Mouse (Mus musculus): Measurements from ENCODE around the gene Abcf1. TPM values are rescaled to one million over a fixed set of nuclear protein-coding genes. Genes with fewer than 3 reads are reported as not detected.

Abcf1 gene
- polyA plus RNA-seq, 1 experiment from 2014 or later = 93.8 TPM

DNA sequence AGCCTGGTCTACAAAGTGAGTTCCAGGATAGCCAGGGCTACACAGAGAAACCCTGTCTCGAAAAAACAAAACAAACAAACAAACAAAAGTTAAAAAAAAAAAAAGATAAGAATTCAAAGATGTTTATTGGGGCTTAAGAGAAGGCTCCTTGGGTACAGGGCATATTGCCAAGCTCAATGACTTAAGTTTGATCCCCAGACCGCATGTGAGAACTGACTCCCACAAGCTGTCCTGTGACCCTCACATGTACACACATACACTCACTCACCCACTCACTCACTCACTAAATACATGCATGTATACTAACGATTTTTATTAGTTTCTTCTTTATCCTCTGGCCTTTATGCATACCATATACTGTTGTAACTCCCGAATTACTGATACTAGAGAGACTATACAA is 30.8 kb upstream of the Abcf1 start:
- no peak overlapping the region for H3K9ac ChIP-seq (ENCODE audit: low read depth, low read length)
- no peaks in the 10 kb centered on the region for H3K36me3 ChIP-seq (ENCODE audit: control insufficient read depth, insufficient read depth, low read length)
- no peak overlapping the region for H3K27ac ChIP-seq (ENCODE audit: low read length)
- H3K4me1 ChIP-seq (ENCODE audit: control insufficient read depth, insufficient read depth, low read length) = peaks cover 19% of the 10 kb centered on the region
- H3K4me3 ChIP-seq (ENCODE audit: low read depth, low read length) = no peak overlapping the region
- ATAC-seq = no peak
- no peak overlapping the region for H3K4me2 ChIP-seq (ENCODE audit: low read length)
- H3K9me3 ChIP-seq (replicated peaks; ENCODE audit: control insufficient read depth, low read length, poor library complexity, severe bottlenecking) = no peaks in the 10 kb centered on the region
- 92% methylated on average over 4 of the region's 4 CpGs for whole genome bisulfite sequencing
- no peaks in the 10 kb centered on the region for H3K27me3 ChIP-seq (ENCODE audit: control insufficient read depth, insufficient read depth, low read depth, low read length)

GRCm38 (mm10) chr17:35999356-35999755 is 29.8 kb upstream of the Abcf1 start:
- H3K9ac ChIP-seq (ENCODE audit: low read depth, low read length) = no peak overlapping the region

DNA sequence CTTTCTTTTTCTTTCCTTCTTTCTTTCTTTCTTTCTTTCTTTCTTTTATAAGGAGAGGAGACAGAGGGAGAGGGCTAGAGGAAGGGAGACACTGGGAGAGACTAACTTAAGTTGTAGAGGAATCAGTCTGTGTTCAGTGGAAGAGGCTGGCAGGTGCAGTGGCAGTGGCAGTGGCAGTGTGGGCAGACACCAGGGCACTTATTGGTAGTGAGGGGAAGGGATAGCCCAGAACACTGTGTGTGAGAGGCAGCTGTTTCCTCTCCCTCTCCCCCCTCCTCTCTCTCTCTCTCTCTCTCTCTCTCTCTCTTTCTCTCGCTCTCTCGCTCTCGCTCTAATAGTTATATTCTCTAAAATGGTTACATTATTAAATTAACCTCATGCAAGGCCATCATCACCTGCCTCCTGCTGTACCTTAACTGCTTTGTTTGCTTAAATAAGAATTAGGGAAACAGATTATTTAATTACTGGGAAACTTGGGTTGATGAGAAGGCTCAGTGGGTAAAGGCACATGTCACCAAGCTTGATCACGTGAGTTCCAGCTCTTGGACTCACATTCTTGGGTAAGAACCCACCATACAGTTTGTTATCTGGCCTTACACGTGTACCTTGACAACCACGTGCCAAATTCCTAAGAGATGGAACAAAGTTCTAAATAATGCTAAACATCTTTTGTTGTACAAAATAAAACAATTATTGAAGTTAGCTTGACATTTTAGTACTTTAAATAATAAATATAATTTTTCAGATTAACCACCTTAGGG is 29.2 kb upstream of the Abcf1 start:
- ATAC-seq = no peak
- WGBS = 88% methylated on average over 6 of the region's 6 CpGs
- Histone ChIP-seq H3K36me3 (ENCODE audit: control insufficient read depth, insufficient read depth, low read length) (no peaks in the 10 kb centered on the region), H3K9ac (ENCODE audit: low read depth, low read length) (no peak overlapping the region), H3K9me3 (replicated peaks; ENCODE audit: control insufficient read depth, low read length, poor library complexity, severe bottlenecking) (no peaks in the 10 kb centered on the region), H3K4me2 (ENCODE audit: low read length) (no peak overlapping the region), H3K27me3 (ENCODE audit: control insufficient read depth, insufficient read depth, low read depth, low read length) (no peaks in the 10 kb centered on the region), H3K4me3 (ENCODE audit: low read depth, low read length) (no peak overlapping the region), H3K27ac (ENCODE audit: low read length) (no peak overlapping the region), H3K4me1 (ENCODE audit: control insufficient read depth, insufficient read depth, low read length) (peaks cover 19% of the 10 kb centered on the region)

More at GRCm38 (mm10) chr17:35999356-35999755, 29.8 kb upstream of the Abcf1 start:
- no peak overlapping the region for H3K4me3 ChIP-seq (ENCODE audit: low read depth, low read length)
- no peaks in the 10 kb centered on the region for H3K9me3 ChIP-seq (replicated peaks; ENCODE audit: control insufficient read depth, low read length, poor library complexity, severe bottlenecking)
- H3K4me2 ChIP-seq (ENCODE audit: low read length) = no peak overlapping the region
- no peaks in the 10 kb centered on the region for H3K36me3 ChIP-seq (ENCODE audit: control insufficient read depth, insufficient read depth, low read length)
- H3K27me3 ChIP-seq (ENCODE audit: control insufficient read depth, insufficient read depth, low read depth, low read length) = no peaks in the 10 kb centered on the region
- H3K4me1 ChIP-seq (ENCODE audit: control insufficient read depth, insufficient read depth, low read length) = peaks cover 19% of the 10 kb centered on the region
- ATAC-seq = no peak
- 92% methylated on average over 7 of the region's 7 CpGs for WGBS
- no peak overlapping the region for H3K27ac ChIP-seq (ENCODE audit: low read length)

DNA sequence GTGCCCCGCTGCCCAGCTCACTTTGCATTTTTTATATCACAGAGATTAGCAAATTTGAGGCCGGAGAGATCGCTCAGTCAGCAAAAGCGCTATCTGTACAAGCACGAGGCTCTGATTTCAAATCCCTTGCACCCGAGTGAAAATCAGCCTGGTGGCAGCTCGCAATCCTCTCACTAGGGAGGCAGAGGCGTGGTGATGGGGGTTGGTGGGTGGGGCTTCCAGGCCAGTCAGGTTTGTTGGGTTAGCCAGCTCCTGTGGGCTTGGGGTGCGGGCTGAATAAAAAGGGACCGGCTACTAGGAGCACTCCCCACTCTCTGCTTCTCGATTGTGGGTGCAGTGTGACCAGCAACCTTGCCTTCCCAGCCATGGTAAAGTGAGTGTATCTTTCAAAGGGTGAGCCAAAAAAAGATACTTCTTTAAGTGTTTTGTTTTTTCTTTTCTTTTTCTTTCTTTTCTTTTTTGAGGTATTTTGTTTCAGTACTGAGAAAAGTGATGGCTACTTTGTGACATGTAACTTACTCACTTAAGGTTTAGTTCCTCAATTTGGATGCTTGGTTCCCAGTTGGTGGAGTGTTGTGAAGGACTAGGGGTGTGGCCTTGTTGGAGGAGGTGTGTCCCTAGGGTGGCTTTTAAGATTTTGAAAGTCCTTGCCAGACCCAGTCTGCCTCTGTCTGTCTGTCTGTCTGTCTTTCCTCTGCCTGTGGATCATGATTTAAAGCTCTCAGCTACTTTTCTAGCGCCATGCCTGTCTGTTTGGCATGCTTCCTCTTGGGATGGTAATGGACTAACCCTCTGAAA is 28.4 kb upstream of the Abcf1 start:
- no peak overlapping the region for H3K27ac ChIP-seq (ENCODE audit: low read length)
- H3K9ac ChIP-seq (ENCODE audit: low read depth, low read length) = no peak overlapping the region
- H3K27me3 ChIP-seq (ENCODE audit: control insufficient read depth, insufficient read depth, low read depth, low read length) = no peaks in the 10 kb centered on the region
- peaks cover 19% of the 10 kb centered on the region for H3K4me1 ChIP-seq (ENCODE audit: control insufficient read depth, insufficient read depth, low read length)
- no peaks in the 10 kb centered on the region for H3K9me3 ChIP-seq (replicated peaks; ENCODE audit: control insufficient read depth, low read length, poor library complexity, severe bottlenecking)
- no peaks in the 10 kb centered on the region for H3K36me3 ChIP-seq (ENCODE audit: control insufficient read depth, insufficient read depth, low read length)
- H3K4me3 ChIP-seq (ENCODE audit: low read depth, low read length) = no peak overlapping the region
- H3K4me2 ChIP-seq (ENCODE audit: low read length) = no peak overlapping the region
- WGBS = 46% methylated on average over 12 of the region's 12 CpGs
- no peak for ATAC-seq

- Histone ChIP-seq H3K9ac (ENCODE audit: low read depth, low read length) (peak overlapping the region; percentile 28; the same call in 1 of the 2 replicates), H3K27ac (ENCODE audit: low read length) (no peak overlapping the region), H3K4me1 (ENCODE audit: control insufficient read depth, insufficient read depth, low read length) (peaks cover 19% of the 10 kb centered on the region), H3K4me2 (ENCODE audit: low read length) (peak overlapping the region; percentile 10; the same call in 1 of the 2 replicates), H3K27me3 (ENCODE audit: control insufficient read depth, insufficient read depth, low read depth, low read length) (no peaks in the 10 kb centered on the region), H3K9me3 (replicated peaks; ENCODE audit: control insufficient read depth, low read length, poor library complexity, severe bottlenecking) (no peaks in the 10 kb centered on the region), H3K4me3 (ENCODE audit: low read depth, low read length) (no peak overlapping the region; the same call in 1 of the 2 replicates), H3K36me3 (ENCODE audit: control insufficient read depth, insufficient read depth, low read length) (no peaks in the 10 kb centered on the region)
- WGBS = 1% methylated on average over 11 of the region's 11 CpGs
- ATAC-seq = peak; percentile 61
These were observed 27.4 kb upstream of the Abcf1 start for GRCm38 (mm10) chr17:35996949-35997348.

- Histone ChIP-seq H3K27me3 (ENCODE audit: control insufficient read depth, insufficient read depth, low read depth, low read length) (no peaks in the 10 kb centered on the region), H3K4me1 (ENCODE audit: control insufficient read depth, insufficient read depth, low read length) (peaks cover 19% of the 10 kb centered on the region), H3K9ac (ENCODE audit: low read depth, low read length) (peak overlapping the region; percentile 60), H3K36me3 (ENCODE audit: control insufficient read depth, insufficient read depth, low read length) (no peaks in the 10 kb centered on the region), H3K27ac (ENCODE audit: low read length) (peak overlapping the region; percentile 80; the same call in 1 of the 2 replicates), H3K4me2 (ENCODE audit: low read length) (peak overlapping the region; percentile 69), H3K4me3 (ENCODE audit: low read depth, low read length) (peak overlapping the region; percentile 55), H3K9me3 (replicated peaks; ENCODE audit: control insufficient read depth, low read length, poor library complexity, severe bottlenecking) (no peaks in the 10 kb centered on the region)
- WGBS = 6% methylated on average over 14 of the region's 14 CpGs
- no peak for ATAC-seq
These were observed 25.3 kb upstream of the Abcf1 start for GRCm38 (mm10) chr17:35994879-35995240.

DNA sequence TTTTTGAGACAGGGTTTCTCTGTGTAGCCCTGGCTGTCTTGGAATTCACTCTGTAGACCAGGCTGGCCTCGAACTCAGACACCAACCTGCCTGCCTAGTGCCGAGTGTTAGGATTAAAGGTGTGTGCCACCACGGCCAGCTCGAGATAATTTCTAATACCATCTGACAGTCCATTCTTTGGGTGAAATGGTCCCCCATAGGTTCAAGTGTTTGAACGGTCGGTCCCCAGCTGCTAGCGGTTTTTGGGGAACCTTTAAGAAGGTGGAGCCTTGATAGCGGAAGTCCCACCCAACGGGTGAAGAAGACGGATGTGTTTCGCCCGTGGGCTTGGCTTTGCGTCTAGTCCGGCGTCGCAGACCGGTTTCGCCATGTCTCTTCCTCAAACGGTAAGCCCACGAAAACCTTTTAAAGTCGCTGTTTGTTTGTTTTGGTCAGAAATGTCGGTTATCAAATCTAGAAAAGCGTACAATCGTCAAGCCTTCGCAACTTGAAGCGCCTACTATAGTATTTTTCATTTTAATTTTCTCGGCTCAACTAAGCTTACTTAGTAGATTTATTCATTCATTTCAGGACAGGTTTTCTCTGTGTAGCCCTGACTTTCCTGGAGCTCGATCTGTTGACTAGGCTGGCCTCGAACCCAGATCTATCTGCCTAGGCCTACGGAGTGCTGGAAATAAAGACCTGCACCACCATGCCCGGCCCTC is 24.8 kb upstream of the Abcf1 start:
- Histone ChIP-seq H3K4me2 (ENCODE audit: low read length) (peak overlapping the region; percentile 69), H3K4me3 (ENCODE audit: low read depth, low read length) (peak overlapping the region; percentile 55), H3K9me3 (replicated peaks; ENCODE audit: control insufficient read depth, low read length, poor library complexity, severe bottlenecking) (no peaks in the 10 kb centered on the region), H3K4me1 (ENCODE audit: control insufficient read depth, insufficient read depth, low read length) (peaks cover 19% of the 10 kb centered on the region), H3K27ac (ENCODE audit: low read length) (peak overlapping the region; percentile 80), H3K9ac (ENCODE audit: low read depth, low read length) (peak overlapping the region; percentile 60), H3K27me3 (ENCODE audit: control insufficient read depth, insufficient read depth, low read depth, low read length) (no peaks in the 10 kb centered on the region), H3K36me3 (ENCODE audit: control insufficient read depth, insufficient read depth, low read length) (peaks cover 2% of the 10 kb centered on the region; the same call in 1 of the 2 replicates)
- peak; percentile 81 for ATAC-seq
- WGBS = 2% methylated on average over 31 of the region's 31 CpGs

DNA sequence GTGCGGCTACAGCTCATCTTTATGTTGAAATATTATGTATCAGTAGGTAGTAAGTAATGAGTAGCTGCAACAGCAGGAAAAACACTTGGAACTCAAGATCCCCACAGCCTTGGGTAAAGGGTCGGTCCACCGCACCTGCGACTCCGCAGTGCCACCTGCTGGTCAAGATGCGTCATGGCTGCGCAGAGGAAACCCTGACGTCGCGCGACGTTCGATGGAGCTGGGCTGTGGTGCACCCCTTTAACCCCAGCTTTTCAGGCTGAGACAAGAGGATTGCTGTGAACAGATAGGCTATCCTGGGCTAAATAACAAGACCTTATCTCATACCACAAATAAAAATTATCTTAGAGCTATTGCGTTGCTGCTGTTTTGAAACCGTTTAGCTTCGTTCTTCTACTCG is 24.1 kb upstream of the Abcf1 start:
- H3K4me3 ChIP-seq (ENCODE audit: low read depth, low read length) = peak overlapping the region; percentile 55; the same call in 1 of the 2 replicates
- 8% methylated on average over 17 of the region's 17 CpGs for WGBS
- peaks cover 19% of the 10 kb centered on the region for H3K4me1 ChIP-seq (ENCODE audit: control insufficient read depth, insufficient read depth, low read length)
- peaks cover 8% of the 10 kb centered on the region for H3K36me3 ChIP-seq (ENCODE audit: control insufficient read depth, insufficient read depth, low read length)
- H3K27ac ChIP-seq (ENCODE audit: low read length) = peak overlapping the region; percentile 42; the same call in 1 of the 2 replicates
- no peaks in the 10 kb centered on the region for H3K27me3 ChIP-seq (ENCODE audit: control insufficient read depth, insufficient read depth, low read depth, low read length)
- no peak overlapping the region for H3K9ac ChIP-seq (ENCODE audit: low read depth, low read length)
- H3K9me3 ChIP-seq (replicated peaks; ENCODE audit: control insufficient read depth, low read length, poor library complexity, severe bottlenecking) = no peaks in the 10 kb centered on the region
- peak overlapping the region; percentile 69 for H3K4me2 ChIP-seq (ENCODE audit: low read length)
- peak; percentile 80 for ATAC-seq

All from midbrain, embryonic 16.5 days (tissue).